Mouse (Mus musculus): Measurements from ENCODE around the gene Defb19. TPM values are rescaled to one million over a fixed set of nuclear protein-coding genes. Genes with fewer than 3 reads are reported as not detected.

Gene Defb19
- total RNA-seq, 2 experiments from 2014 or later, result not detected

Other genes with a start within 250 kb of the Defb19 start
- gene Rbck1, start 247.7 kb downstream of the Defb19 start, total RNA-seq (2021), result 100 to 1,000 TPM; 106 to 107 TPM
- gene Trib3, start 236.3 kb downstream of the Defb19 start, total RNA-seq (2021), result 1 to 10 TPM in 1 of 2 experiments, under 1 TPM in 1; 0.49 to 1.0 TPM
- gene Nrsn2, start 203.7 kb downstream of the Defb19 start, total RNA-seq (2021), result 10 to 100 TPM; 37.5 to 53.4 TPM
- gene Sox12, start 182.2 kb downstream of the Defb19 start, total RNA-seq (2021), result 10 to 100 TPM; 35.3 to 38.0 TPM
- gene Zcchc3, start 165.3 kb downstream of the Defb19 start, total RNA-seq (2021), result 10 to 100 TPM; 10.6 to 10.9 TPM
- 1 to 10 TPM; 3.4 to 3.7 TPM for gene 6820408C15Rik, start 164.7 kb downstream of the Defb19 start, total RNA-seq (2021)
- gene Defb23, start 115.7 kb downstream of the Defb19 start, total RNA-seq (2021), result not detected
- not detected for gene Defb20, start 103.2 kb downstream of the Defb19 start, total RNA-seq (2021)
- gene Defb22, start 90.2 kb downstream of the Defb19 start, total RNA-seq (2021), result not detected
- gene Defb26, start 68.6 kb downstream of the Defb19 start, total RNA-seq (2021), result not detected
- gene Defb28, start 62.1 kb downstream of the Defb19 start, total RNA-seq (2021), result not detected
- not detected for gene Defb29, start 40.2 kb downstream of the Defb19 start, total RNA-seq (2021)
- not detected for gene Gm17416, start 11.0 kb downstream of the Defb19 start, total RNA-seq (2021)
- not detected for gene Defb21, start 7.6 kb downstream of the Defb19 start, total RNA-seq (2021)
- not detected for gene Defb45, start 19.1 kb upstream of the Defb19 start, total RNA-seq (2021)
- not detected for gene Defb36, start 24.0 kb upstream of the Defb19 start, total RNA-seq (2021)
- gene Defb25, start 42.7 kb upstream of the Defb19 start, total RNA-seq (2021), result not detected
- gene Rem1, start 46.6 kb upstream of the Defb19 start, total RNA-seq (2021), result 1 to 10 TPM; 1.5 TPM
- 100 to 1,000 TPM in 1 of 2 experiments, 10 to 100 TPM in 1; 99.7 to 115 TPM for gene H13, start 89.1 kb upstream of the Defb19 start, total RNA-seq (2021)
- 10 to 100 TPM; 22.9 to 28.1 TPM for gene Mcts2, start 106.7 kb upstream of the Defb19 start, total RNA-seq (2021)
- gene Id1, start 155.9 kb upstream of the Defb19 start, total RNA-seq (2021), result 10 to 100 TPM; 20.6 to 24.5 TPM
- gene Cox4i2, start 173.9 kb upstream of the Defb19 start, total RNA-seq (2021), result 1 to 10 TPM; 1.7 to 1.8 TPM

All from left cerebral cortex, postnatal 10 days (tissue).